Mouse (Mus musculus): ENCODE measurements around the gene Sik1. TPM values are rescaled to one million over a fixed set of nuclear protein-coding genes. Genes with fewer than 3 reads are reported as not detected.

Gene Sik1
- polyA plus RNA-seq, 1 experiment from 2014 or later: 15.2 TPM

- H3K27ac ChIP-seq: no peak overlapping the region
- ATAC-seq (ENCODE audit: insufficient number of reproducible peaks, insufficient read depth, low FRiP score, low TSS enrichment, low read depth): no peak
These were observed 25.0 kb downstream of the Sik1 start for GRCm38 (mm10) chr17:31830506-31831075.

GRCm38 (mm10) chr17:31828916-31829315 is 26.7 kb downstream of the Sik1 start:
- H3K36me3 ChIP-seq: no peaks in the 10 kb centered on the region
- H3K9ac ChIP-seq (replicated peaks): no peak overlapping the region
- H3K4me1 ChIP-seq (replicated peaks): peaks cover 29% of the 10 kb centered on the region
- H3K27ac ChIP-seq: no peak overlapping the region
- H3K27me3 ChIP-seq: no peaks in the 10 kb centered on the region
- H3K4me2 ChIP-seq: no peak overlapping the region
- no peaks in the 10 kb centered on the region for H3K9me3 ChIP-seq
- ATAC-seq (ENCODE audit: insufficient number of reproducible peaks, insufficient read depth, low FRiP score, low TSS enrichment, low read depth): no peak
- 92% methylated on average over 5 of the region's 5 CpGs for WGBS
- H3K4me3 ChIP-seq (replicated peaks): no peak overlapping the region

More at GRCm38 (mm10) chr17:31830506-31831075, 25.0 kb downstream of the Sik1 start:
- 91% methylated on average over 8 of the region's 8 CpGs for WGBS
- Histone ChIP-seq H3K4me2 (no peak overlapping the region), H3K27me3 (no peaks in the 10 kb centered on the region), H3K36me3 (no peaks in the 10 kb centered on the region), H3K4me1 (replicated peaks) (peaks cover 38% of the 10 kb centered on the region), H3K9ac (replicated peaks) (no peak overlapping the region), H3K4me3 (replicated peaks) (no peak overlapping the region), H3K9me3 (0 out of 2 replicates have a peak, but pooled peaks cover 1% of the 10 kb centered on the region)

- Histone ChIP-seq H3K36me3 (no peaks in the 10 kb centered on the region), H3K4me1 (replicated peaks) (peaks cover 21% of the 10 kb centered on the region), H3K27ac (peak overlapping the region; percentile 53; the same call in 1 of the 2 replicates), H3K9ac (replicated peaks) (no peak overlapping the region), H3K4me2 (no peak overlapping the region), H3K4me3 (replicated peaks) (no peak overlapping the region), H3K27me3 (no peaks in the 10 kb centered on the region), H3K9me3 (no peaks in the 10 kb centered on the region)
- 75% methylated on average over 5 of the region's 5 CpGs for WGBS
- no peak for ATAC-seq (ENCODE audit: insufficient number of reproducible peaks, insufficient read depth, low FRiP score, low TSS enrichment, low read depth)
These were observed 27.5 kb downstream of the Sik1 start for GRCm38 (mm10) chr17:31828118-31828517.

- Histone ChIP-seq H3K27me3 (no peaks in the 10 kb centered on the region), H3K9me3 (no peaks in the 10 kb centered on the region), H3K27ac (peak overlapping the region; percentile 53; the same call in 1 of the 2 replicates), H3K36me3 (no peaks in the 10 kb centered on the region), H3K4me3 (replicated peaks) (no peak overlapping the region), H3K4me1 (replicated peaks) (peaks cover 20% of the 10 kb centered on the region), H3K4me2 (no peak overlapping the region), H3K9ac (replicated peaks) (no peak overlapping the region)
- no peak for ATAC-seq (ENCODE audit: insufficient number of reproducible peaks, insufficient read depth, low FRiP score, low TSS enrichment, low read depth)
- 66% methylated on average over 5 of the region's 5 CpGs for WGBS
These were observed 28.4 kb downstream of the Sik1 start for GRCm38 (mm10) chr17:31827206-31827605.

GRCm38 (mm10) chr17:31826669-31827068 is 28.9 kb downstream of the Sik1 start:
- ATAC-seq (ENCODE audit: insufficient number of reproducible peaks, insufficient read depth, low FRiP score, low TSS enrichment, low read depth): no peak
- H3K27ac ChIP-seq: no peak overlapping the region
- WGBS: 75% methylated on average over 6 of the region's 6 CpGs

GRCm38 (mm10) chr17:31825678-31826077 is 29.9 kb downstream of the Sik1 start:
- no peaks in the 10 kb centered on the region for H3K27me3 ChIP-seq
- H3K36me3 ChIP-seq: no peaks in the 10 kb centered on the region
- no peak for ATAC-seq (ENCODE audit: insufficient number of reproducible peaks, insufficient read depth, low FRiP score, low TSS enrichment, low read depth)
- WGBS: 87% methylated on average over 9 of the region's 9 CpGs
- H3K9me3 ChIP-seq: no peaks in the 10 kb centered on the region
- H3K27ac ChIP-seq: no peak overlapping the region
- no peak overlapping the region for H3K9ac ChIP-seq (replicated peaks)
- no peak overlapping the region for H3K4me2 ChIP-seq
- peaks cover 20% of the 10 kb centered on the region for H3K4me1 ChIP-seq (replicated peaks)
- no peak overlapping the region for H3K4me3 ChIP-seq (replicated peaks)

More at GRCm38 (mm10) chr17:31826669-31827068, 28.9 kb downstream of the Sik1 start:
- Histone ChIP-seq H3K4me3 (replicated peaks) (no peak overlapping the region), H3K36me3 (no peaks in the 10 kb centered on the region), H3K9ac (replicated peaks) (no peak overlapping the region), H3K27me3 (no peaks in the 10 kb centered on the region), H3K4me2 (no peak overlapping the region), H3K9me3 (no peaks in the 10 kb centered on the region), H3K4me1 (replicated peaks) (peaks cover 18% of the 10 kb centered on the region)

- no peak overlapping the region for H3K9ac ChIP-seq (replicated peaks)
- peaks cover 20% of the 10 kb centered on the region for H3K4me1 ChIP-seq (replicated peaks)
- H3K4me3 ChIP-seq (replicated peaks): no peak overlapping the region
- H3K4me2 ChIP-seq: no peak overlapping the region
- no peaks in the 10 kb centered on the region for H3K36me3 ChIP-seq
- no peak for ATAC-seq (ENCODE audit: insufficient number of reproducible peaks, insufficient read depth, low FRiP score, low TSS enrichment, low read depth)
- H3K9me3 ChIP-seq: no peaks in the 10 kb centered on the region
- no peaks in the 10 kb centered on the region for H3K27me3 ChIP-seq
- WGBS: 85% methylated on average over 7 of the region's 7 CpGs
- no peak overlapping the region for H3K27ac ChIP-seq
These were observed 30.8 kb downstream of the Sik1 start for GRCm38 (mm10) chr17:31824812-31825211.

GRCm38 (mm10) chr17:31821136-31821933 is 34.3 kb downstream of the Sik1 start:
- no peaks in the 10 kb centered on the region for H3K36me3 ChIP-seq
- peaks cover 10% of the 10 kb centered on the region; the same call in 1 of the 2 replicates for H3K4me1 ChIP-seq (replicated peaks)
- ATAC-seq (ENCODE audit: insufficient number of reproducible peaks, insufficient read depth, low FRiP score, low TSS enrichment, low read depth): no peak
- H3K4me2 ChIP-seq: no peak overlapping the region
- WGBS: 40% methylated on average over 13 of the region's 13 CpGs
- H3K9me3 ChIP-seq: no peaks in the 10 kb centered on the region
- H3K4me3 ChIP-seq (replicated peaks): no peak overlapping the region
- 0 out of 2 replicates have a peak overlapping the region, but pooled peaks have one; percentile 27 for H3K9ac ChIP-seq (replicated peaks)
- H3K27ac ChIP-seq: no peak overlapping the region
- no peaks in the 10 kb centered on the region for H3K27me3 ChIP-seq

- H3K4me3 ChIP-seq (replicated peaks): no peak overlapping the region
- H3K9me3 ChIP-seq: no peaks in the 10 kb centered on the region
- H3K9ac ChIP-seq (replicated peaks): no peak overlapping the region
- 58% methylated on average over 4 of the region's 4 CpGs for WGBS
- no peaks in the 10 kb centered on the region for H3K27me3 ChIP-seq
- H3K4me1 ChIP-seq (replicated peaks): peaks cover 10% of the 10 kb centered on the region; the same call in 1 of the 2 replicates
- ATAC-seq (ENCODE audit: insufficient number of reproducible peaks, insufficient read depth, low FRiP score, low TSS enrichment, low read depth): no peak
- no peak overlapping the region for H3K4me2 ChIP-seq
- H3K27ac ChIP-seq: no peak overlapping the region
- H3K36me3 ChIP-seq: no peaks in the 10 kb centered on the region
These were observed 35.3 kb downstream of the Sik1 start for GRCm38 (mm10) chr17:31820099-31820846.

GRCm38 (mm10) chr17:31819372-31819771 is 36.2 kb downstream of the Sik1 start:
- Histone ChIP-seq H3K9ac (replicated peaks) (no peak overlapping the region), H3K4me3 (replicated peaks) (no peak overlapping the region), H3K27me3 (no peaks in the 10 kb centered on the region), H3K36me3 (no peaks in the 10 kb centered on the region), H3K9me3 (no peaks in the 10 kb centered on the region), H3K27ac (no peak overlapping the region), H3K4me2 (no peak overlapping the region), H3K4me1 (replicated peaks) (peaks cover 10% of the 10 kb centered on the region; the same call in 1 of the 2 replicates)
- no peak for ATAC-seq (ENCODE audit: insufficient number of reproducible peaks, insufficient read depth, low FRiP score, low TSS enrichment, low read depth)
- WGBS: 69% methylated on average over 9 of the region's 9 CpGs

- no peaks in the 10 kb centered on the region for H3K27me3 ChIP-seq
- WGBS: 77% methylated on average over 1 of the region's 1 CpGs
- H3K9me3 ChIP-seq: no peaks in the 10 kb centered on the region
- H3K9ac ChIP-seq (replicated peaks): no peak overlapping the region
- H3K36me3 ChIP-seq: no peaks in the 10 kb centered on the region
- no peak overlapping the region for H3K4me3 ChIP-seq (replicated peaks)
- no peak overlapping the region for H3K4me2 ChIP-seq
- H3K27ac ChIP-seq: no peak overlapping the region
- H3K4me1 ChIP-seq (replicated peaks): peaks cover 10% of the 10 kb centered on the region; the same call in 1 of the 2 replicates
- ATAC-seq (ENCODE audit: insufficient number of reproducible peaks, insufficient read depth, low FRiP score, low TSS enrichment, low read depth): no peak
These were observed 37.8 kb downstream of the Sik1 start for GRCm38 (mm10) chr17:31817815-31818214.

All from limb, embryonic 12.5 days (tissue).